Mouse (Mus musculus) heart, adult 2 months (tissue): ENCODE results near the gene Dnajc3.

Experiments
- CTCF ChIP-seq: fragments of 200-600 bp; IDR thresholded peaks from 2 replicates; pipeline ENCODE4 v1.8.1; 2022; ENCODE audit warnings: antibody characterized with exemption, mild to moderate bottlenecking, moderate library complexity
- EP300 ChIP-seq: fragments of 200-500 bp; IDR thresholded peaks from 2 replicates; pipeline ENCODE4 v1.6.1; 2011; ENCODE audit warnings: low read depth, low read length, control low read depth; ENCODE audit not compliant: insufficient read depth

DNA sequence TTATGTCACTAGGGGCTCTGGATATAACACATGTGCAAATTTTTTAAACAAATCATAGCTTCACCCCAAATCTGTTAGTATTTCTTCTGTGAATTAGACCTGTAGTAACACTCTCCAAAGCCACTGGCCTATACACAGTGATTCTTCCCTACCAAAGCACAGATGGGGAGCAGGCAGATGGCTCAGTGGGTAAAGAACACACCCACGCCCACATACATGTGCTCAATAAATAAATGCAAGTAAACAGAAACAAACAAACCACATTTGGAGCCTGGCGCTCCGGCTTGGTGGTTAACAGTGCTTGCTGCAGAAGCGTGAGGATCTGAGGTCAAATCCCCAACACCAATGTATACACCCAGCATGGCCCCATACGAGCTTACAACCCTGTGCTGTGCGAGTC lies 26.3 kb upstream of the Dnajc3 start:
- TF ChIP-seq CTCF (no peak), EP300 (no peak)
